Mouse (Mus musculus) stomach, postnatal 0 days (tissue): Measurements from ENCODE around the gene Rplp2. TPM values are rescaled to one million over a fixed set of nuclear protein-coding genes. Genes with fewer than 3 reads are reported as not detected.

ENCODE experiments used
- ATAC-seq: fragments of 200-750 bp; cut with Nextera tagmentation; 2 replicates; pipeline ENCODE4 v1.8.0; 2017; ENCODE audit not compliant: low FRiP score, low TSS enrichment
- DNase-seq: peaks from one replicate; pipeline ENCODE4 v3.0.0-alpha.2; 2016; ENCODE audit warnings: low spot score
- H3K27ac ChIP-seq: fragments of 300-500 bp; sonication (generic); replicated peaks from 2 replicates; pipeline ENCODE4 v1.5.1; 2014; ENCODE audit warnings: mild to moderate bottlenecking, control low read depth
- H3K27me3 ChIP-seq: fragments of 300-500 bp; sonication (generic); 2 replicates; pipeline ENCODE4 v1.6.1; 2014; ENCODE audit warnings: low read length; ENCODE audit not compliant: control insufficient read depth, insufficient read depth
- H3K36me3 ChIP-seq: fragments of 300-500 bp; sonication (generic); 2 replicates; pipeline ENCODE4 v1.6.1; 2014; ENCODE audit warnings: low read length, mixed read lengths; ENCODE audit not compliant: control insufficient read depth, insufficient read depth
- H3K4me1 ChIP-seq: fragments of 300-500 bp; sonication (generic); replicated peaks from 2 replicates; pipeline ENCODE4 v1.6.1; 2014; ENCODE audit warnings: antibody characterized with exemption; ENCODE audit not compliant: control insufficient read depth, insufficient read depth
- H3K4me2 ChIP-seq: fragments of 300-500 bp; sonication (generic); replicated peaks from 2 replicates; pipeline ENCODE4 v1.6.1; 2014; ENCODE audit warnings: low read depth, mild to moderate bottlenecking, control low read depth, moderate library complexity
- H3K4me3 ChIP-seq: fragments of 300-500 bp; sonication (generic); 2 replicates; pipeline ENCODE4 v1.5.1; 2014; ENCODE audit warnings: low read depth, low read length, control low read depth
- H3K9ac ChIP-seq: fragments of 300-500 bp; sonication (generic); 2 replicates; pipeline ENCODE4 v1.6.1; 2014; ENCODE audit warnings: mild to moderate bottlenecking, low read length, control low read depth, mixed read lengths
- H3K9me3 ChIP-seq: fragments of 300-500 bp; sonication (generic); 2 replicates; pipeline ENCODE4 v1.6.1; 2016; ENCODE audit warnings: low read length; ENCODE audit not compliant: control insufficient read depth
- CTCF ChIP-seq: IDR thresholded peaks from 2 replicates; pipeline ENCODE4 v1.5.1; 2016; ENCODE audit warnings: antibody characterized with exemption, low read depth, mild to moderate bottlenecking, moderate library complexity
- EP300 ChIP-seq: optimal IDR thresholded peaks from 2 replicates; pipeline ENCODE3; 2016; ENCODE audit warnings: antibody characterized with exemption
- WGBS: fragments of 180-500 bp; shearing (Covaris S2); extraction: QIAGEN DNeasy Blood & Tissue Kit; methylation state at CpG from one replicate; pipeline ENCODE4 v1.1.7; 2014; 5-methylcytosine and 5-hydroxymethylcytosine counted together
- polyA plus RNA-seq: library from polyadenylated mRNA; unstranded; fragments of >200 nt; fragmentation: Nextera tagmentation; extraction: Ambion mirVana; gene quantifications from 2 replicates; pipeline ENCODE4 v1.2.1, GENCODE M21; 2015

Gene Rplp2
- polyA plus RNA-seq, 1 experiment from 2014 or later: 1,334 TPM

DNA sequence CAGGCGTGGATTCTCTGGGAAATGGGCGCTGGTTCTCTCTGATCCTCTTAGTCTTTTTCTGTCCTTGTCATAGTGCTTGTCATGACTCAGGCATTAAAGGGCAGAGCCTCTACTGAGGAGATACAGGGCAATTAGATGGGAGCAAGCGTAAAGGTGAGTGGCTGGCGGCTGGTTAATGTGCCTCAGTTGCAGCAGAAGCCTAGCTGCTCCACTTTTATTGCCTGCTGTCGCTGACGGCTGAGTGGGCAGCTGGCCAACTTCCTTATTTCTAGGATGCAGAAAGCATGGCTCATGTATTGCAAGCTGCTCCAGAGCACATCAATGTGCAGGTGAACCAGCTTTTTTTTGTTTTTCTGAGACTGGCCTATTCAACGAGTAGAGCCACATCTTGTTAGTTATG lies 28.2 kb upstream of the Rplp2 start:
- Histone ChIP-seq H3K4me2 (no peak overlapping the region), H3K4me1 (no peaks in the 10 kb centered on the region), H3K27ac (no peak overlapping the region), H3K27me3 (no peaks in the 10 kb centered on the region), H3K4me3 (no peak overlapping the region), H3K36me3 (no peaks in the 10 kb centered on the region), H3K9ac (no peak overlapping the region), H3K9me3 (no peaks in the 10 kb centered on the region)
- WGBS: 55% methylated on average over 7 of the region's 7 CpGs
- no peak for TF ChIP-seq EP300
- TF ChIP-seq CTCF: no peak
- peak; percentile 54 for DNase-seq
- ATAC-seq: no peak

- DNase-seq (no peak), ATAC-seq (peak; percentile 12; the same call in 1 of the 2 replicates)
- Histone ChIP-seq H3K4me2 (no peak overlapping the region), H3K27ac (no peak overlapping the region), H3K4me3 (no peak overlapping the region), H3K27me3 (no peaks in the 10 kb centered on the region), H3K9me3 (no peaks in the 10 kb centered on the region), H3K9ac (no peak overlapping the region), H3K4me1 (no peaks in the 10 kb centered on the region), H3K36me3 (no peaks in the 10 kb centered on the region)
- no peak for TF ChIP-seq CTCF
- no peak for TF ChIP-seq EP300
- 66% methylated on average over 9 of the region's 9 CpGs for WGBS
Observed at GRCm38 (mm10) chr7:141420030-141420702, 27.0 kb upstream of the Rplp2 start.

GRCm38 (mm10) chr7:141423811-141424210 lies 23.4 kb upstream of the Rplp2 start:
- TF ChIP-seq CTCF: no peak
- no peak for TF ChIP-seq EP300
- H3K4me2 ChIP-seq: no peak overlapping the region
- WGBS: 64% methylated on average over 4 of the region's 4 CpGs
- no peak for DNase-seq
- no peaks in the 10 kb centered on the region for H3K36me3 ChIP-seq
- no peak for ATAC-seq
- no peak overlapping the region for H3K9ac ChIP-seq
- H3K4me3 ChIP-seq: no peak overlapping the region
- H3K4me1 ChIP-seq: no peaks in the 10 kb centered on the region
- no peaks in the 10 kb centered on the region for H3K27me3 ChIP-seq
- no peak overlapping the region for H3K27ac ChIP-seq
- H3K9me3 ChIP-seq: no peaks in the 10 kb centered on the region

DNA sequence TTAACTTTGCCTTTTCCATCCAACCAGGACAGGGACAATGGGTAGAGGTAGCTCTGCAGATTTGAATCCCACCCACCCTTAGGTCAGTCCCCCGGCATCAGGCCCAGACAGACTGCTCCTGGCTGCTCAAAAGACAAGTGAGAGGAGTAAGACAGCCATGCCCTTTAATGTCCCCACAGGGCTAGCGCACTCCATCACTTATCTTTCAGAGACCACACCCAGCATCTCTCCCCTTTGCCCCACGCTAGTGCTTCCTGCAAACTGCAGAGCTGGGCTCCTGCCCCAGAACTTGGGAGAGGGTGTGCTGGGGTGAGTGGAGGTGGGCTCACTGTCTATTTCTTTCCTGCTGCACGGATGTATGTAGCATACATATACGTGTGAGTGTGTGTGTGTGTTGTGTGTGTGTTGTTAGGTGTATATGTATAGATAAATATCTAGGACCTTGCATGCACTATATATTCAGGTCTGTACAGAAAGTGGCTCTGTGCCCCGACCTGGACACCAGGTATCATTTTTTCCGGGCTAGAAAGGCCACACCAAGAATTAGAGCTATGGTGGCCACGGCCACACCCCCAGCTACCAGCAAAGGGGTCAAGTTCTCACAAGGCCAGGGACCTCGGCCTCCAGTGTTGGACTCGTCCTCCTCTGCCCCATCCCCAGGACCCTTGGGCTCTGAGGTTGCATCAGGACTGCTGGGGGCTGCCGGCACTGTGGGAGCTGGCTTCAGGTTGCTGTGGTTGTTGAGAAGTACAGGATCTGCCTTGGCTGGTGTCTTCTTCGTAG lies 20.0 kb upstream of the Rplp2 start:
- ATAC-seq (no peak), DNase-seq (no peak)
- WGBS: 76% methylated on average over 12 of the region's 12 CpGs
- Histone ChIP-seq H3K4me2 (no peak overlapping the region), H3K9ac (no peak overlapping the region), H3K4me1 (no peaks in the 10 kb centered on the region; the same call in 1 of the 2 replicates), H3K4me3 (no peak overlapping the region), H3K36me3 (peaks cover 7% of the 10 kb centered on the region; the same call in 1 of the 2 replicates), H3K27me3 (no peaks in the 10 kb centered on the region), H3K27ac (no peak overlapping the region), H3K9me3 (no peaks in the 10 kb centered on the region)
- no peak for TF ChIP-seq EP300
- TF ChIP-seq CTCF: no peak

GRCm38 (mm10) chr7:141428701-141429100 lies 18.5 kb upstream of the Rplp2 start:
- DNase-seq (no peak), ATAC-seq (no peak)
- peaks cover 11% of the 10 kb centered on the region; the same call in 1 of the 2 replicates for H3K36me3 ChIP-seq
- H3K4me2 ChIP-seq: no peak overlapping the region
- WGBS: 45% methylated on average over 5 of the region's 5 CpGs
- H3K27ac ChIP-seq: no peak overlapping the region
- no peaks in the 10 kb centered on the region for H3K27me3 ChIP-seq
- no peaks in the 10 kb centered on the region for H3K9me3 ChIP-seq
- H3K4me3 ChIP-seq: no peak overlapping the region
- no peak overlapping the region for H3K9ac ChIP-seq
- TF ChIP-seq EP300 (no peak), CTCF (no peak)
- no peaks in the 10 kb centered on the region; the same call in 1 of the 2 replicates for H3K4me1 ChIP-seq

DNA sequence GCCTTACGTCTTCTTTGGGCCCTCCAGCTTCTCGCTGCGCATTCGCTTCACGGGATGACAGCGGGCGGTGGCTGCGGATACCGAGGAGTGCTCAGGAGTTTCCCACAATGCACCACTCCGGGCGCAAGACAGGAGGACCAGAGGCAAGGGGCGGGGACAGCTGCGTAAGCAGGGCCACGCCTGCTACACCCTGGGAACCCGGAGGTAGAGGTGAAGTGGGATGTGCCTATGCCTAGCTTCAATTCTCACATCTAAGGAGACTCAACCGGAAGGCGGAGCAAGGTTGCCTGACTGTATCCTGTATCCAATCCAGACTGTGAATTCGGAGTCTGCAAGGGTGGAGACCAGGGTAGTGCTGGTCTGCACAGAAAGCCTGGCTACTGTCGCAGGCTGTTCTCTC lies 17.9 kb upstream of the Rplp2 start, which contains the start of gene Cend1:
Cend1 (minus strand) TSS at position 182 of the 400 bp plus-strand sequence.
- peak; percentile 75 for DNase-seq
- H3K36me3 ChIP-seq: peaks cover 11% of the 10 kb centered on the region; the same call in 1 of the 2 replicates

More for the DNA sequence above, 17.9 kb upstream of the Rplp2 start, which contains the start of gene Cend1:
- Histone ChIP-seq H3K9ac (no peak within 1 kb of the TSS), H3K27me3 (no peaks in the 10 kb centered on the region), H3K4me3 (no peak within 1 kb of the TSS), H3K9me3 (no peaks in the 10 kb centered on the region), H3K4me1 (no peaks in the 10 kb centered on the region; the same call in 1 of the 2 replicates), H3K27ac (no peak within 1 kb of the TSS), H3K4me2 (peak within 1 kb of the TSS; percentile 23; the same call in 1 of the 2 replicates)
- TF ChIP-seq CTCF (no peak), EP300 (no peak)
- ATAC-seq: peak; percentile 74
- 4% methylated on average over 19 of the region's 19 CpGs for WGBS
